Mouse (Mus musculus) layer of hippocampus, adult 2 months (tissue): ENCODE data around the gene Spred1. TPM values are rescaled to one million over a fixed set of nuclear protein-coding genes. Genes with fewer than 3 reads are reported as not detected.

ENCODE experiments used
- DNase-seq, 2 experiments: peaks; one replicate each; pipeline ENCODE4 v3.0.0; 2022; ENCODE audit warnings: low spot score in 2 of 2
- H3K27ac ChIP-seq: fragments of 200-600 bp; 2 replicates; pipeline ENCODE4 v1.8.1; 2022
- H3K4me3 ChIP-seq: fragments of 200-600 bp; 2 replicates; pipeline ENCODE4 v1.8.1; 2022; ENCODE audit warnings: mild to moderate bottlenecking
- CTCF ChIP-seq: fragments of 200-600 bp; conservative IDR thresholded peaks from 2 replicates; pipeline ENCODE4 v1.8.1; 2022; ENCODE audit warnings: antibody characterized with exemption, mild to moderate bottlenecking, moderate library complexity
- microRNA-seq, 2 experiments: library from miRNA; unstranded; fragments of <30 nt; microRNA quantifications; one replicate each; pipeline ENCODE4 v1.2.0; 2021
- total RNA-seq, 2 experiments: library from RNA; stranded (reverse); gene quantifications; 2 replicates each; pipeline ENCODE4 v1.2.3; 2021

The Spred1 gene
- total RNA-seq, 2 experiments from 2014 or later: 97.0 to 97.4 TPM

- H3K27ac ChIP-seq: no peak overlapping the region
- no peak for TF ChIP-seq CTCF
- no peak for DNase-seq
- H3K4me3 ChIP-seq: no peak overlapping the region
These were observed 89.4 kb downstream of the Spred1 start for GRCm38 (mm10) chr2:117210416-117211085.

- TF ChIP-seq CTCF: peak; percentile 65
- Histone ChIP-seq H3K4me3 (no peak overlapping the region), H3K27ac (no peak overlapping the region)
- DNase-seq: no peak
These were observed 95.0 kb downstream of the Spred1 start for GRCm38 (mm10) chr2:117216152-117216551.

- no peak for DNase-seq
- H3K27ac ChIP-seq: no peak overlapping the region
- no peak for TF ChIP-seq CTCF
- no peak overlapping the region for H3K4me3 ChIP-seq
These were observed 96.6 kb downstream of the Spred1 start for GRCm38 (mm10) chr2:117217695-117218216.

- H3K27ac ChIP-seq: no peak overlapping the region
- DNase-seq: no peak
- H3K4me3 ChIP-seq: no peak overlapping the region
- no peak for TF ChIP-seq CTCF
These were observed 98.4 kb downstream of the Spred1 start for GRCm38 (mm10) chr2:117219536-117219935.

- no peak for TF ChIP-seq CTCF
- DNase-seq: no peak
- Histone ChIP-seq H3K4me3 (no peak overlapping the region), H3K27ac (no peak overlapping the region)
These were observed 101.5 kb downstream of the Spred1 start for GRCm38 (mm10) chr2:117222651-117223050.

GRCm38 (mm10) chr2:117228601-117229125, 107.5 kb downstream of the Spred1 start:
- Histone ChIP-seq H3K27ac (0 out of 2 replicates have a peak overlapping the region, but pooled peaks have one; percentile 10), H3K4me3 (no peak overlapping the region)
- DNase-seq: peak in 1 of 2 experiments; percentile 29
- no peak for TF ChIP-seq CTCF

- no peak overlapping the region for H3K4me3 ChIP-seq
- DNase-seq: no peak
- no peak overlapping the region for H3K27ac ChIP-seq
- no peak for TF ChIP-seq CTCF
These were observed 109.1 kb downstream of the Spred1 start for GRCm38 (mm10) chr2:117230261-117230660.

GRCm38 (mm10) chr2:117231257-117231656, 110.1 kb downstream of the Spred1 start:
- peak; percentile 88 to 93 for DNase-seq
- Histone ChIP-seq H3K27ac (no peak overlapping the region), H3K4me3 (peak overlapping the region; percentile 27; the same call in 1 of the 2 replicates)
- peak; percentile 99 for TF ChIP-seq CTCF

Small RNA genes within 50 kb of the gene (microRNA-seq; reads per million reads assigned to microRNA genes)
- 2,357 to 5,362 reads per million in 2 experiments for gene Mir674

Other genes with a start within 250 kb of the Spred1 start
- 1 to 10 TPM; 1.5 to 2.3 TPM for gene Tmco5, start 242.7 kb upstream of the Spred1 start, total RNA-seq
- 10 to 100 TPM; 49.6 to 51.9 TPM for gene Fam98b, start 128.4 kb downstream of the Spred1 start, total RNA-seq
- 100 to 1,000 TPM; 390 to 415 TPM for gene Rasgrp1, start 221.6 kb downstream of the Spred1 start, total RNA-seq